Mouse (Mus musculus): Measurements from ENCODE around the gene Mfrp. TPM values are rescaled to one million over a fixed set of nuclear protein-coding genes. Genes with fewer than 3 reads are reported as not detected.
A peak's percentile ranks its signal among the peaks of the same experiment; 100 is the strongest.
"Not testable (repeated sequence)": the region's sequence is repeated elsewhere in the genome, so short reads cannot be mapped to it uniquely, and the experiment has no call there.

Mfrp gene
- polyA plus RNA-seq, 1 experiment from 2014 or later: 0.13 TPM

DNA sequence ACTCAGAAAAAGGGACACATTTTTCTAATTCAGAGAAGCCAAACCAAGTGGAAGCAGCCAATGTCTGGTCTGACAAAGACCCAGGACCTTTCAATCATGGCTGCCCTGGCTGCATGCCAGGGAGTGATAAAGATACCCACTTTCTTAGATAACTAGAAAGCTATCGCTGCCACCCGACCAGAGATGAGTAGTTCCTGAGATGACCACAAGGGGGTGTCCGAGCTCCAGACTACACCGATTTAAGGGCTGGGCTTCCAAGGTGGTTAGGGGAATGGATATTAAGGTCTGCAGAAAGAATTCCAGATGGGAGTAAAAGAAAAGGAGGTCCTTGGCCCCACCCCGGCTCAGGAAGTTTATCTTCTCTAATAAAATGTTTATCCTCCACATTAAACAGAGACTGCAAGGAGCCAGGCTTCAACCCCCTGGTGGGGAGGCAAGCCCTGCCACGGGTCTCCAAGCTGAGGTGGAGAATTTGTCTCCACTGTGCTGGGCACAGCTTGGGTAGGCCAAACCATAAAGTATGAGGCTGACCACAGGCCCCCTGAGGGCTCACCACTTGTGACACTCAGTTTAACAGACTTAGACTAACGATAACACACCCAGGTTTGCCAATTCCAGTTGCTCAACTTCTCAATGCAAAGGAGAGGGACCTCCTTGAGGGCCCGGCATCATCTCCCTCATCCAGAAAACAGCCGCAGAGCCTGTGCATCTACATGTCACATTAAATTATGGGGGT is 8.0 kb downstream of the Mfrp start:
- no peaks in the 10 kb centered on the region for H3K9me3 ChIP-seq
- H3K36me3 ChIP-seq: peaks cover 41% of the 10 kb centered on the region
- H3K27ac ChIP-seq: peak overlapping the region; percentile 52; the same call in 1 of the 2 replicates
- no peak for ATAC-seq (ENCODE audit: low FRiP score, low read depth)
- no peaks in the 10 kb centered on the region for H3K27me3 ChIP-seq
- H3K4me3 ChIP-seq: peak overlapping the region; percentile 28
- 13% methylated on average over 9 of the region's 9 CpGs for whole genome bisulfite sequencing
- peaks cover 57% of the 10 kb centered on the region for H3K4me1 ChIP-seq
- peak overlapping the region; percentile 48 for H3K9ac ChIP-seq
- H3K4me2 ChIP-seq (replicated peaks): peak overlapping the region; percentile 59

GRCm38 (mm10) chr9:44111909-44112308 is 10.4 kb downstream of the Mfrp start:
- H3K9ac ChIP-seq: 0 out of 2 replicates have a peak overlapping the region, but pooled peaks have one; percentile 31
- peak overlapping the region; percentile 70 for H3K4me2 ChIP-seq (replicated peaks)
- peaks cover 19% of the 10 kb centered on the region for H3K36me3 ChIP-seq
- not testable (repeated sequence) for ATAC-seq (ENCODE audit: low FRiP score, low read depth); H3K27me3 ChIP-seq; H3K9me3 ChIP-seq; H3K27ac ChIP-seq
- peak overlapping the region; percentile 77 for H3K4me3 ChIP-seq
- 72% methylated on average over 10 of the region's 12 CpGs for WGBS
- peaks cover 46% of the 10 kb centered on the region for H3K4me1 ChIP-seq

DNA sequence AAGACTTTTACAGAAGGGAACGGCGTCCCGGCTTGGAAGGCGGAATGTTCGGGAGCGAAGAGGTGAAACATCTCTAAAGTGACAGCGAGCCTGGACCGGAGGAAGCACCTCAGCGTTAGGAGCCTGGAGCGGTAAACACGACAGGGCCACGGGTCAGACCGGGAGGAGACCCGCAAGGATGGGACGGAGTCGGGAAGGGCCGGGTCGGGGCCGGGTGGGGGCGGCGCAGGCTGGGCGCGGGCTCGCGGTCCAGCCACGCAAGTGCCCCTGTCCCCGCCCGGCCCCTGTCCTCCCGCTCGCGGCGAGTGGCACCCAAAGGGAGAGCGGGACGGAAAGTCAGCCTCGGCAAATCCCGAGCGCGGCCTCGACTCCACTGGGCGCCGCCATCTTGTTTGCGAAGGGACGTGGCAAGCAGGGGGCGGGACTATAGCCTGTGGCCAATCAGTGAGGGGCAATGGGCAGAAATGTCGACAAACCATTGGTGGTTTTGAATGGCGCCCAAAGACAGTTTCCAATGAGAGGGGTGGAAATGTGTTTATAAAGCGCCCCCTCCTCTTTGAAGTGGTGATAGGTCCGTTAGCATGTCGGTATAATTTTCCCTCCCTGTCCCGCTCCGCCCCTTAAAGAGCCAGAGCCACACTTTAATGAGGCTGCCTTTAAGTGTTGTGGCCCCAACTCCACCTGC is 11.7 kb downstream of the Mfrp start, which contains the start of the genes Gm49380 and Rnf26:
Gm49380 (minus strand) TSS at position 396 of the 685 bp plus-strand sequence.
Rnf26 (minus strand) TSS at position 413 of the 685 bp plus-strand sequence.
- Histone ChIP-seq H3K4me2 (replicated peaks) (peak within 1 kb of the TSS; percentile 70), H3K4me3 (peak within 1 kb of the TSS; percentile 77), H3K9me3 (no peaks in the 10 kb centered on the region), H3K36me3 (peaks cover 14% of the 10 kb centered on the region), H3K27me3 (no peaks in the 10 kb centered on the region), H3K4me1 (peaks cover 33% of the 10 kb centered on the region), H3K27ac (peak within 1 kb of the TSS; percentile 70; the same call in 1 of the 2 replicates), H3K9ac (peak within 1 kb of the TSS; percentile 84)
- WGBS: 1% methylated on average over 44 of the region's 51 CpGs
- peak; percentile 96 for ATAC-seq (ENCODE audit: low FRiP score, low read depth)

- Histone ChIP-seq H3K9me3 (no peaks in the 10 kb centered on the region), H3K36me3 (peaks cover 8% of the 10 kb centered on the region), H3K27me3 (no peaks in the 10 kb centered on the region), H3K9ac (no peak overlapping the region), H3K27ac (no peak overlapping the region), H3K4me1 (peaks cover 21% of the 10 kb centered on the region), H3K4me3 (no peak overlapping the region), H3K4me2 (replicated peaks) (no peak overlapping the region)
- no peak for ATAC-seq (ENCODE audit: low FRiP score, low read depth)
- 78% methylated on average over 2 of the region's 2 CpGs for WGBS
Measured at GRCm38 (mm10) chr9:44114453-44114852, 12.9 kb downstream of the Mfrp start.

GRCm38 (mm10) chr9:44115599-44115998 is 14.1 kb downstream of the Mfrp start:
- Histone ChIP-seq H3K27ac (no peak overlapping the region), H3K4me2 (replicated peaks) (no peak overlapping the region), H3K4me3 (no peak overlapping the region), H3K4me1 (peaks cover 9% of the 10 kb centered on the region), H3K27me3 (no peaks in the 10 kb centered on the region), H3K36me3 (peaks cover under 1% of the 10 kb centered on the region; the same call in 1 of the 2 replicates), H3K9ac (no peak overlapping the region), H3K9me3 (no peaks in the 10 kb centered on the region)
- 84% methylated on average over 9 of the region's 9 CpGs for WGBS
- no peak for ATAC-seq (ENCODE audit: low FRiP score, low read depth)

- Histone ChIP-seq H3K4me1 (peaks cover 6% of the 10 kb centered on the region), H3K4me2 (replicated peaks) (no peak overlapping the region), H3K9me3 (no peaks in the 10 kb centered on the region), H3K9ac (no peak overlapping the region), H3K4me3 (no peak overlapping the region), H3K36me3 (no peaks in the 10 kb centered on the region), H3K27ac (no peak overlapping the region), H3K27me3 (no peaks in the 10 kb centered on the region)
- WGBS: 83% methylated on average over 4 of the region's 4 CpGs
- no peak for ATAC-seq (ENCODE audit: low FRiP score, low read depth)
Measured at GRCm38 (mm10) chr9:44116182-44116581, 14.7 kb downstream of the Mfrp start.

- ATAC-seq (ENCODE audit: low FRiP score, low read depth): no peak
- WGBS: 48% methylated on average over 5 of the region's 5 CpGs
- H3K27me3 ChIP-seq: no peaks in the 10 kb centered on the region
- no peak overlapping the region for H3K9ac ChIP-seq
- H3K4me1 ChIP-seq: no peaks in the 10 kb centered on the region
- no peaks in the 10 kb centered on the region for H3K36me3 ChIP-seq
- H3K9me3 ChIP-seq: no peaks in the 10 kb centered on the region
- H3K4me2 ChIP-seq (replicated peaks): no peak overlapping the region
- no peak overlapping the region for H3K27ac ChIP-seq
- no peak overlapping the region for H3K4me3 ChIP-seq
Measured at GRCm38 (mm10) chr9:44119011-44119410, 17.5 kb downstream of the Mfrp start.

GRCm38 (mm10) chr9:44119948-44120465 is 18.5 kb downstream of the Mfrp start:
- Histone ChIP-seq H3K9ac (no peak overlapping the region), H3K27ac (no peak overlapping the region)
- WGBS: 73% methylated on average over 8 of the region's 8 CpGs

DNA sequence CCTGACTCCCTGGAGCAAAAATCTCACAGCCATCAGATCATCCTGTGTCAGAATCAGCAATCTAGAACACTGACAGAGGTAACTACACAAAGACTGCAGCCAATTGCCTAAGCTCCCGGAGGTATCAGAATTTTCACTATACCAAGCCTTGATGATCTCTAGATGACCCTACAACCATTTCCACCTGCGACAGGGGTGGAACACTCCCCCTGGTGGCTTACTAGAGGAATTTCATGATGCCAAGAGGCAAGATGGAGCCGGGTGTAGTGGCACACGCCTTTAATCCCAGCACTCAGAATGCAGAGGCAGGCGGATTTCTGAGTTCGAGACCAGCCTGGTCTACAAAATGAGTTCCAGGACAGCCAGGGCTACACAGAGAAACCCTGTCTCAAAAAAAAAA is 22.8 kb downstream of the Mfrp start:
- no peaks in the 10 kb centered on the region for H3K36me3 ChIP-seq
- WGBS: 72% methylated on average over 6 of the region's 6 CpGs
- peaks cover 14% of the 10 kb centered on the region for H3K4me1 ChIP-seq
- H3K9ac ChIP-seq: no peak overlapping the region
- no peak overlapping the region for H3K4me3 ChIP-seq
- no peak overlapping the region for H3K4me2 ChIP-seq (replicated peaks)
- no peaks in the 10 kb centered on the region for H3K9me3 ChIP-seq
- H3K27me3 ChIP-seq: 0 out of 2 replicates have a peak, but pooled peaks cover 2% of the 10 kb centered on the region
- no peak for ATAC-seq (ENCODE audit: low FRiP score, low read depth)
- H3K27ac ChIP-seq: no peak overlapping the region

More at GRCm38 (mm10) chr9:44119948-44120465, 18.5 kb downstream of the Mfrp start:
- Histone ChIP-seq H3K27me3 (no peaks in the 10 kb centered on the region), H3K4me2 (replicated peaks) (no peak overlapping the region), H3K36me3 (no peaks in the 10 kb centered on the region), H3K9me3 (no peaks in the 10 kb centered on the region), H3K4me1 (no peaks in the 10 kb centered on the region), H3K4me3 (no peak overlapping the region)
- no peak for ATAC-seq (ENCODE audit: low FRiP score, low read depth)

- no peak overlapping the region for H3K4me2 ChIP-seq (replicated peaks)
- 55% methylated on average over 5 of the region's 5 CpGs for WGBS
- no peak for ATAC-seq (ENCODE audit: low FRiP score, low read depth)
- no peak overlapping the region for H3K4me3 ChIP-seq
- peaks cover 20% of the 10 kb centered on the region for H3K4me1 ChIP-seq
- peaks cover 5% of the 10 kb centered on the region; the same call in 1 of the 2 replicates for H3K27me3 ChIP-seq
- no peaks in the 10 kb centered on the region for H3K36me3 ChIP-seq
- H3K9me3 ChIP-seq: no peaks in the 10 kb centered on the region
- H3K27ac ChIP-seq: no peak overlapping the region
- H3K9ac ChIP-seq: no peak overlapping the region
Measured at GRCm38 (mm10) chr9:44125026-44125425, 23.5 kb downstream of the Mfrp start.

- Histone ChIP-seq H3K4me2 (replicated peaks) (peak overlapping the region; percentile 44), H3K9ac (no peak overlapping the region; the same call in 1 of the 2 replicates), H3K27me3 (peaks cover 5% of the 10 kb centered on the region; the same call in 1 of the 2 replicates), H3K9me3 (no peaks in the 10 kb centered on the region), H3K4me3 (no peak overlapping the region), H3K4me1 (peaks cover 28% of the 10 kb centered on the region), H3K27ac (peak overlapping the region; percentile 34; the same call in 1 of the 2 replicates), H3K36me3 (no peaks in the 10 kb centered on the region)
- ATAC-seq (ENCODE audit: low FRiP score, low read depth): no peak
- 31% methylated on average over 18 of the region's 18 CpGs for WGBS
Measured at GRCm38 (mm10) chr9:44125546-44126428, 24.3 kb downstream of the Mfrp start.

All from limb, embryonic 13.5 days (tissue).